Mouse (Mus musculus) embryonic facial prominence, embryonic 14.5 days (tissue): ENCODE results near the gene Cxcl1. TPM values are rescaled to one million over a fixed set of nuclear protein-coding genes. Genes with fewer than 3 reads are reported as not detected.

ENCODE experiments used
- ATAC-seq: fragments of 200-750 bp; cut with Nextera tagmentation; 2 replicates; pipeline ENCODE4 v1.8.0; 2017; ENCODE audit warnings: low read depth, moderate number of reproducible peaks, moderate TSS enrichment
- DNase-seq: peaks from one replicate; pipeline ENCODE4 v3.0.0-alpha.2; 2015; ENCODE audit warnings: low spot score
- H3K27ac ChIP-seq: fragments of 300-500 bp; sonication (generic); replicated peaks from 2 replicates; pipeline ENCODE4 v1.5.1; 2014; ENCODE audit warnings: low read depth, mild to moderate bottlenecking, low read length, moderate library complexity
- H3K27me3 ChIP-seq: fragments of 300-500 bp; sonication (generic); replicated peaks from 2 replicates; pipeline ENCODE4 v1.6.1; 2014; ENCODE audit warnings: low read length; ENCODE audit not compliant: control insufficient read depth, insufficient read depth
- H3K36me3 ChIP-seq: fragments of 300-500 bp; sonication (generic); 2 replicates; pipeline ENCODE4 v1.6.1; 2014; ENCODE audit warnings: low read length, mixed read lengths; ENCODE audit not compliant: control insufficient read depth, insufficient read depth
- H3K4me1 ChIP-seq: fragments of 300-500 bp; sonication (generic); 2 replicates; pipeline ENCODE4 v1.6.1; 2014; ENCODE audit warnings: antibody characterized with exemption, low read length; ENCODE audit not compliant: control insufficient read depth, insufficient read depth
- H3K4me2 ChIP-seq: fragments of 300-500 bp; sonication (generic); 2 replicates; pipeline ENCODE4 v1.6.1; 2014; ENCODE audit warnings: low read depth, mild to moderate bottlenecking, low read length, moderate library complexity, mixed read lengths
- H3K4me3 ChIP-seq: fragments of 300-500 bp; sonication (generic); 2 replicates; pipeline ENCODE4 v1.5.1; 2014; ENCODE audit warnings: low read depth, mild to moderate bottlenecking, low read length
- H3K9ac ChIP-seq: fragments of 300-500 bp; sonication (generic); 2 replicates; pipeline ENCODE4 v1.6.1; 2014; ENCODE audit warnings: low read depth, mild to moderate bottlenecking, low read length, moderate library complexity, mixed read lengths
- H3K9me3 ChIP-seq: fragments of 300-500 bp; sonication (generic); 2 replicates; pipeline ENCODE4 v1.6.1; 2016; ENCODE audit warnings: low read length; ENCODE audit not compliant: control insufficient read depth
- WGBS: fragments of 180-500 bp; shearing (Covaris S2); extraction: QIAGEN DNeasy Blood & Tissue Kit; methylation state at CpG from one replicate; pipeline ENCODE4 v1.1.7; 2014; 5-methylcytosine and 5-hydroxymethylcytosine counted together
- polyA plus RNA-seq: library from polyadenylated mRNA; unstranded; fragments of >200 nt; fragmentation: Nextera tagmentation; extraction: Ambion mirVana; gene quantifications from 2 replicates; pipeline ENCODE4 v1.2.1, GENCODE M21; 2014

Cxcl1 gene
- polyA plus RNA-seq, 1 experiment from 2014 or later = 1.3 TPM

DNA sequence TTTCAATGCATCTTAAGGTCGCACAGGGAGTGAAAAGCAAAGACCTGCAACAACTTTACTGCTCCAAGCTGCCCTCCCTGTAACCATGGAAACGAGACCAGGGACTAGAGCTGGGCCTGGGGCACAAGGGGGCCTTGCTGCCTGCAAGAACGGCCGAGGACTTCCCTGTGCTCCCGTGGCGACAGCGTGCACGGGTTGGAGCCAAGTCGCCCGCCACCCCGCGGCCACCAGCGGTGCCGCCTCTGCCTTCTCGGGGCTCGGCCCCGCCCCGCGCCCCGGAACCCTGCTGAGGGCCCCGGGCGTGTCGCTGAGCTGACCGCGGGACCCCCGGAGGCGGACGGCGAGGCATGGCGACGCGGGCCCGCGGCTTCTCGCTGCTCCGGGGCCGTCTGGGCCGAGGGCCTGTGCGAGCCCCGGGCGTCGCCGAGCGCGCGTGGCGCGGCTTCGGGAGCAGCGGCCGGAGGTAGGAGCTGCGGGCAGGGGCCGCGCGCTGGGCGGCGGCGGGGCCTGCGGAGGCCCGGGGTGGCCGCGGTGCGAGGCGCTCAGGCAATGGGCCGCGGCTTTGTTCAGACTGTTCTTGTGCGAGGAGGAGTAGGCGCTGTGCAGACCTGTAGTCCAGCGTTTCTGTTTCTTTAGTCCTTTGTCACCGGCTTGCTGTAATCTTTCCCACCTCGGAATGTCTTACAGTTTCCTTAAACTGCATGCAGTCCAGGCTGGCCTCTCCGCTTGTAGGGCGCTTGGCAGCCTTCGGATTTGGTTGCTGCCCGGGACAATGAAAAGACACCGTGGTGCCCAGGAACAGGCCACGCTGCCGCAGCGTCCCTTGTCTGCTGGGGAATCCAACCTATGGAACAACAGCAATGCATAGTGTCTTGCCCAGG lies 40.2 kb downstream of the Cxcl1 start, which contains the start of gene Mthfd2l:
Mthfd2l (plus strand) TSS at position 147 of the 881 bp plus-strand sequence.
- H3K4me2 ChIP-seq = peak within 1 kb of the TSS; percentile 66
- peak; percentile 94 for DNase-seq
- peak within 1 kb of the TSS; percentile 81 for H3K4me3 ChIP-seq
- H3K9me3 ChIP-seq = no peaks in the 10 kb centered on the region
- peaks cover 23% of the 10 kb centered on the region for H3K36me3 ChIP-seq
- peak within 1 kb of the TSS; percentile 98 for H3K9ac ChIP-seq
- ATAC-seq = peak; percentile 98
- under 1% methylated on average over 30 of the region's 79 CpGs for WGBS
- H3K27me3 ChIP-seq = no peaks in the 10 kb centered on the region
- H3K27ac ChIP-seq = peak within 1 kb of the TSS; percentile 99
- peaks cover 7% of the 10 kb centered on the region; the same call in 1 of the 2 replicates for H3K4me1 ChIP-seq

DNA sequence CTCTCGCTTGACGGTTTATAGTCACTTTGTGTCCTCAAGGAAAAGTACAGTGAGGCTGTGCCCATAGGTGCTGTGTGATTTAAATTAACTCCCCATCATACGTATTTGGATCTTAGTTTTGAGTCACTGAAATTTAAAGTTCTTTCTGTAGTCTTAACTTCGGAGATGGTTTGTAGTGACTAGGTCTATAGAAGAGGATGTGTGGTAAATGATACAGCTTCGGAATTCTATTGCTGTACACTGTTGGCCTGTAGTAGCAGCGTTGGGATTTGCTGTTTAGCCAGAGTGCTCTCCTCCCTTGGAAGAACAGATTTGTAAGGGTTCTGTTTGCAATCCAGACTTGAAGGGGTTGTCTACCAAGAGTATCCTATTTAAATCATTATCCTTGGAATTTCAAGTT lies 40.9 kb downstream of the Cxcl1 start:
- peak; percentile 53 for DNase-seq
- peaks cover 7% of the 10 kb centered on the region; the same call in 1 of the 2 replicates for H3K4me1 ChIP-seq

DNA sequence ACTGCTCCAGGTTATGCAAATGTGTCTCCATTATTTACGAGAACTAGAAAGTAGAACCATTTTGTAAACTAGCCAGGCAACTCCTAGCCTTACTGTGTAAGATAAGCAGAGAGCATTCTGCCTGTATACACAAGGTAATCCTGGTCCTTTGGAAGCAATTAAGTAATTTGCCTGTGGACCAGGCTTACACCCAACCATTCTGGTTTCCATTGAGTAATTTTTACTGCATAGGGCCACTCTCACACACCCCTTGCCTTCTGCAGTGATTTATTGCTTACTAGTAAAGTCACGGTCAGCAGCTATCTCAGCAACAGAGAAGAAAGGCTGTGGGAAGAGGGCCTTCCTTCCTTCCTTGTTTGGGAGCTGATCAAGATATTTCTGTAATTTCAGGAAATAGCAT lies 45.7 kb downstream of the Cxcl1 start:
- H3K27me3 ChIP-seq = no peaks in the 10 kb centered on the region

More for the DNA sequence above, 40.9 kb downstream of the Cxcl1 start:
- Histone ChIP-seq H3K4me3 (peak overlapping the region; percentile 81), H3K9me3 (no peaks in the 10 kb centered on the region), H3K4me2 (peak overlapping the region; percentile 66), H3K27ac (peak overlapping the region; percentile 99), H3K27me3 (no peaks in the 10 kb centered on the region), H3K9ac (peak overlapping the region; percentile 98), H3K36me3 (peaks cover 23% of the 10 kb centered on the region)
- 0 out of 2 replicates have a peak, but pooled peaks have one; percentile 23 for ATAC-seq
- 3% methylated on average over 6 of the region's 6 CpGs for WGBS

More for the DNA sequence above, 45.7 kb downstream of the Cxcl1 start:
- Histone ChIP-seq H3K4me3 (no peak overlapping the region), H3K27ac (no peak overlapping the region), H3K9ac (no peak overlapping the region), H3K36me3 (peaks cover 26% of the 10 kb centered on the region), H3K4me2 (no peak overlapping the region), H3K9me3 (no peaks in the 10 kb centered on the region), H3K4me1 (peaks cover 7% of the 10 kb centered on the region; the same call in 1 of the 2 replicates)
- DNase-seq = no peak
- ATAC-seq = no peak
- 62% methylated on average over 2 of the region's 2 CpGs for WGBS

Other genes with a start within 250 kb of the Cxcl1 start
- 2.0 and 2.6 TPM in 2 replicates for gene Cxcl5, start 131.9 kb upstream of the Cxcl1 start, polyA plus RNA-seq
- 1.8 and 3.6 TPM in 2 replicates for gene Ppbp, start 122.7 kb upstream of the Cxcl1 start, polyA plus RNA-seq
- 94.9 and 125 TPM in 2 replicates for gene Pf4, start 118.8 kb upstream of the Cxcl1 start, polyA plus RNA-seq
- gene Cxcl3, start 105.1 kb upstream of the Cxcl1 start, polyA plus RNA-seq = 0.17 TPM in 1 of 2 replicates, not detected in the other
- gene Cxcl15, start 96.7 kb upstream of the Cxcl1 start, polyA plus RNA-seq = 0.07 and 0.18 TPM in 2 replicates
- 0.18 TPM in 1 of 2 replicates, not detected in the other for gene Cxcl2, start 12.6 kb downstream of the Cxcl1 start, polyA plus RNA-seq
- 43.1 and 47.7 TPM in 2 replicates for gene Mthfd2l, start 39.9 kb downstream of the Cxcl1 start, polyA plus RNA-seq
- 0.34 and 0.35 TPM in 2 replicates for gene Epgn, start 136.2 kb downstream of the Cxcl1 start, polyA plus RNA-seq
- gene Ereg, start 183.4 kb downstream of the Cxcl1 start, polyA plus RNA-seq = 0.06 and 0.07 TPM in 2 replicates
- 0.56 and 0.92 TPM in 2 replicates for gene Areg, start 248.4 kb downstream of the Cxcl1 start, polyA plus RNA-seq